Mouse (Mus musculus) midbrain, postnatal 0 days (tissue): ENCODE results near the gene 4930524B15Rik. TPM values are rescaled to one million over a fixed set of nuclear protein-coding genes. Genes with fewer than 3 reads are reported as not detected.

Experiments used
- ATAC-seq: fragments of 200-750 bp; cut with Nextera tagmentation; 2 replicates; pipeline ENCODE4 v1.8.0; 2017; ENCODE audit warnings: moderate number of reproducible peaks, mild to moderate bottlenecking, moderate TSS enrichment, moderate library complexity; ENCODE audit not compliant: low FRiP score
- DNase-seq: peaks from one replicate; pipeline ENCODE4 v3.0.0-alpha.2; 2015; ENCODE audit warnings: low spot score
- H3K27ac ChIP-seq: fragments of 300-500 bp; sonication (generic); 2 replicates; pipeline ENCODE4 v1.5.1; 2014; ENCODE audit warnings: low read depth, mild to moderate bottlenecking, low read length, mixed read lengths
- H3K27me3 ChIP-seq: fragments of 300-500 bp; sonication (generic); 2 replicates; pipeline ENCODE4 v1.6.1; 2014; ENCODE audit warnings: low read length, control low read depth, mixed read lengths; ENCODE audit not compliant: insufficient read depth
- H3K36me3 ChIP-seq: fragments of 300-500 bp; sonication (generic); 2 replicates; pipeline ENCODE4 v1.6.1; 2014; ENCODE audit warnings: low read length, control low read depth, mixed read lengths; ENCODE audit not compliant: insufficient read depth
- H3K4me1 ChIP-seq: fragments of 300-500 bp; sonication (generic); 2 replicates; pipeline ENCODE4 v1.6.1; 2014; ENCODE audit warnings: mild to moderate bottlenecking, control low read depth, antibody characterized with exemption, low read length, mixed read lengths; ENCODE audit not compliant: insufficient read depth
- H3K4me2 ChIP-seq: fragments of 300-500 bp; sonication (generic); 2 replicates; pipeline ENCODE4 v1.6.1; 2014; ENCODE audit warnings: low read depth, mild to moderate bottlenecking, low read length, mixed read lengths; ENCODE audit not compliant: poor library complexity, severe bottlenecking
- H3K4me3 ChIP-seq: fragments of 300-500 bp; sonication (generic); 2 replicates; pipeline ENCODE4 v1.5.1; 2014; ENCODE audit warnings: low read depth, mild to moderate bottlenecking, low read length, moderate library complexity
- H3K9ac ChIP-seq: fragments of 300-500 bp; sonication (generic); replicated peaks from 2 replicates; pipeline ENCODE4 v1.6.1; 2014; ENCODE audit warnings: mild to moderate bottlenecking, low read length, moderate library complexity, mixed read lengths; ENCODE audit not compliant: poor library complexity, severe bottlenecking
- H3K9me3 ChIP-seq: fragments of 300-500 bp; sonication (generic); 2 replicates; pipeline ENCODE4 v1.6.1; 2016; ENCODE audit warnings: low read length, control low read depth
- CTCF ChIP-seq: IDR thresholded peaks from 2 replicates; pipeline ENCODE4 v1.5.1; 2016; ENCODE audit warnings: antibody characterized with exemption, mild to moderate bottlenecking
- WGBS: fragments of 180-500 bp; shearing (Covaris S2); extraction: QIAGEN DNeasy Blood & Tissue Kit; methylation state at CpG from one replicate; pipeline ENCODE4 v1.1.7; 2014; 5-methylcytosine and 5-hydroxymethylcytosine counted together
- polyA plus RNA-seq: library from polyadenylated mRNA; unstranded; fragments of >200 nt; fragmentation: Nextera tagmentation; extraction: Ambion mirVana; gene quantifications from 2 replicates; pipeline ENCODE4 v1.2.1, GENCODE M21; 2015
- total RNA-seq: library from RNA; depleted of rRNA; stranded (reverse); fragments of >200 nt; gene quantifications from 2 replicates; pipeline ENCODE4 v1.2.3, GENCODE M21; 2014; rRNA removed

Gene 4930524B15Rik
- total RNA-seq (0.94 TPM in 1 of 2 replicates, not detected in the other), polyA plus RNA-seq (0.47 and 0.48 TPM in 2 replicates)

DNA sequence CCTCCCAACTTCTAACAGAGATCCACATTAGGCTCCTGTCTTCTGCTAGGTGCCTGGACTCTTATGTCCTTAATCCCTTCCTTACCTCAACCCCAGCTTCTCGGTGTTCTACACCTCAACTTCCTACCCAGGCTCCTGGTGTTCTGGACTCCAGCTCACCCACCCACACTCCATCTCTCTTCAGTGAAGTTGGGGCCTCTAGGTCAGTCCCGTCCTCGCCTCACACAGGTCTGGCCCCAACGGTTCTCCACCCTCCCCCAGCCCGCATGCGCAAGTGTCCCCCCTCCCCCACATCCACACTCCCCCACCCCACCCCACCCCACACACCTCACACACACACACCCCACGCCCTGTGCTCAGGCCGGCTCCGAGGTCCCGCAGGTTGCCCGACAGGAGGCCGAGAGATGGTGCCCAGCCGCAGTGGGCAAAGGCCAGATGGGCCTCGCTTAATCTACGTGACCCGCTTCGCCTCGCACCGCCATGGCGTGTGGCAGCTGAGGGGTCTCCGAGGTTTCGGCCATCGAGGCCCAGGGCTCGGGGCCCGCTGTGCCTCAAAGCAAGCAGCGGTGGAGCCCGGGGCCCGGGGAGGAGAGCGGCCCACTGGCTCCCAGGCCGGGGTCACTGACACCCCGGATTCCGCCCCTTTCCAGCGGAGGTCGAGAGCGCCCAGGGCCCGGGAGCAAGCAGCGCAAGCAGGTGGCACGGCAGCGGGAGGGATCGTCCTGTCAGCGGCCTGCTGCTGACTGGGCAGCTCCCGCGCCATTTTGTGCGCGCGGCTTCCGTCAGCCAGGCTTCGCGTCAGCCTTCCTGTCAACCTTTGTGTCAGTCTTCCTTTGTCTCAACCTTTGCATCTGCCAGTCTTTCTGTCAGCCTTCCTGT lies at the start of gene 4930524B15Rik:
Gene 4930524B15Rik, plus strand, starts transcription at position 337 of the 879 bp plus-strand sequence.
- H3K9ac ChIP-seq, result peak within 1 kb of the TSS; percentile 46; the same call in 1 of the 2 replicates
- peak; percentile 34; the same call in 1 of the 2 replicates for ATAC-seq
- no peak for TF ChIP-seq CTCF

GRCm38 (mm10) chr11:31917769-31918168 lies 47.6 kb upstream of the 4930524B15Rik start:
- no peak for TF ChIP-seq CTCF
- 97% methylated on average over 1 of the region's 1 CpGs for whole genome bisulfite sequencing

More for the DNA sequence above, at the start of gene 4930524B15Rik:
- no peaks in the 10 kb centered on the region for H3K36me3 ChIP-seq
- H3K27ac ChIP-seq, result 0 out of 2 replicates have a peak within 1 kb of the TSS, but pooled peaks have one; percentile 6
- H3K4me3 ChIP-seq, result peak within 1 kb of the TSS; percentile 10; the same call in 1 of the 2 replicates
- H3K9me3 ChIP-seq, result no peaks in the 10 kb centered on the region
- 50% methylated on average over 45 of the region's 49 CpGs for WGBS
- H3K4me1 ChIP-seq, result no peaks in the 10 kb centered on the region
- H3K4me2 ChIP-seq, result peak within 1 kb of the TSS; percentile 36
- no peaks in the 10 kb centered on the region for H3K27me3 ChIP-seq
- no peak for DNase-seq

DNA sequence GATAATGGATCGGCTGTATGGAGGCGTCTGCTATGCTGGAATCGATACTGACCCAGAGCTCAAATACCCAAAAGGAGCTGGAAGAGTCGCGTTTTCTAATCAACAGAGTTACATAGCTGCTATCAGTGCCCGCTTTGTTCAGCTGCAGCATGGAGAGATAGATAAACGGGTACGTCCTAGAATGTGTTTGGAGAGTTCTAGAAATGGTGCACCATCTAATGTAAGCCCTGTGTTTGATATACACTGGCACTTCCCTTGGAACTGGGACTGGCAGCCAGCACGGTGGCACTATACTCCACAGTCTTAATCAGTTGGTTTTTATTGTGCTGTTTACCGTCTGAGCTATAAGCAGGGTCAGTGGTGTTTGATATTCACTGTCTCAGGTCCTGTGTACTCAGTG lies 35.3 kb upstream of the 4930524B15Rik start:
- Histone ChIP-seq H3K4me2 (no peak overlapping the region), H3K9me3 (no peaks in the 10 kb centered on the region), H3K4me3 (no peak overlapping the region), H3K9ac (no peak overlapping the region), H3K27ac (no peak overlapping the region), H3K27me3 (no peaks in the 10 kb centered on the region), H3K36me3 (peaks cover 50% of the 10 kb centered on the region), H3K4me1 (no peaks in the 10 kb centered on the region)
- TF ChIP-seq CTCF, result no peak
- ATAC-seq, result no peak
- 95% methylated on average over 10 of the region's 10 CpGs for WGBS
- DNase-seq, result no peak

More at GRCm38 (mm10) chr11:31917769-31918168, 47.6 kb upstream of the 4930524B15Rik start:
- Histone ChIP-seq H3K36me3 (peaks cover 8% of the 10 kb centered on the region), H3K27ac (no peak overlapping the region), H3K4me2 (no peak overlapping the region), H3K9ac (no peak overlapping the region), H3K27me3 (no peaks in the 10 kb centered on the region), H3K4me1 (no peaks in the 10 kb centered on the region), H3K4me3 (no peak overlapping the region), H3K9me3 (no peaks in the 10 kb centered on the region)
- DNase-seq, result no peak
- ATAC-seq, result no peak

DNA sequence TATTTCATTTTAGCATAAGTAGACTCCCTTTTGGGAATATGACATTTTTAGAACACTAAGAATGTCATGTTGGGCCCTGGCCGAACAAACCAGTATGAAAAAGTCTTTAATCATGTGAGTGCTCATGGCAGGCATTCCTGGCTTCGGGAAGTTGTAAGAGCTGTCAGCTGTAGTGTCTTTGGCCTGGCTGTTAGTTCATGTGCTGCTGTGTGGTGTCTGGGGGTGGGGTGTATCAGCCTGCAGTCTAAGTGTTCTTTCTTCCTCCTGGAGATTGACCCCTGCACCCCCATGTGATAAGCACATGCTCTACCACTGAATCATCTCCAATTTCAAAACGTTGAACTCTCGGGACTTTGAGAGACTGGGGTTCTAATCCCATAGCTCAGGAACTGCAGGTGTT lies 29.7 kb upstream of the 4930524B15Rik start:
- Histone ChIP-seq H3K9ac (no peak overlapping the region), H3K27me3 (no peaks in the 10 kb centered on the region), H3K4me2 (no peak overlapping the region), H3K27ac (no peak overlapping the region), H3K4me3 (no peak overlapping the region), H3K9me3 (no peaks in the 10 kb centered on the region), H3K4me1 (no peaks in the 10 kb centered on the region), H3K36me3 (peaks cover 14% of the 10 kb centered on the region)
- no peak for ATAC-seq
- no peak for TF ChIP-seq CTCF
- WGBS, result 47% methylated on average over 4 of the region's 4 CpGs
- no peak for DNase-seq

GRCm38 (mm10) chr11:31936910-31937525 lies 28.4 kb upstream of the 4930524B15Rik start:
- DNase-seq, result no peak
- WGBS, result 87% methylated on average over 10 of the region's 10 CpGs
- Histone ChIP-seq H3K4me2 (no peak overlapping the region), H3K9me3 (no peaks in the 10 kb centered on the region), H3K9ac (no peak overlapping the region), H3K36me3 (peaks cover 5% of the 10 kb centered on the region; the same call in 1 of the 2 replicates), H3K27ac (no peak overlapping the region), H3K4me3 (no peak overlapping the region), H3K27me3 (no peaks in the 10 kb centered on the region), H3K4me1 (peaks cover 7% of the 10 kb centered on the region)
- ATAC-seq, result no peak
- no peak for TF ChIP-seq CTCF
